Mouse (Mus musculus): ENCODE results near the gene A030005L19Rik. TPM values are rescaled to one million over a fixed set of nuclear protein-coding genes. Genes with fewer than 3 reads are reported as not detected.

The A030005L19Rik gene
- polyA plus RNA-seq (2014; fragmentation: Illumina TruSeq; extraction: RNeasy Lipid Tissue Mini Kit (QIAGEN cat#74804); ENCODE audit: low replicate concordance): 3.6 TPM

DNA sequence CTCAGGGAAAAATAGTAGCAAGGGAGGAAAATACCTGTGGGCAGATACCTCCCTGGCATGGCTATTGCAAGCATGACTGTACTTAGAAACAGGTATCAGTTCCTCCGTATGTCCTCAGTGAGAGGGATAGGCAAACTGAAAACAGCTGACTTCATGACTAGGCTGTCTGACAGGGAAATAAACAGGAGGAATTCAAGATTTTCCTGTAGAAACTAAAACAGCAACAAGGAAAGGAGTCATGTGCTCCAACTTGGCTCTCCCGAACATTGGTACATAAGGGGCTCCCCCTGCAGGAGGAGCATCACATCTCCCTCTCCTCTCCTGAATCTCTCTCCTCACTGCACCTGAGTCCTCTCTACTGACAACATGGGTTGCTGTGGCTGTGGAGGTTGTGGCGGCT is at the start of gene A030005L19Rik:
Gene A030005L19Rik (plus strand): TSS at position 301 of the 400 bp plus-strand sequence.

DNA sequence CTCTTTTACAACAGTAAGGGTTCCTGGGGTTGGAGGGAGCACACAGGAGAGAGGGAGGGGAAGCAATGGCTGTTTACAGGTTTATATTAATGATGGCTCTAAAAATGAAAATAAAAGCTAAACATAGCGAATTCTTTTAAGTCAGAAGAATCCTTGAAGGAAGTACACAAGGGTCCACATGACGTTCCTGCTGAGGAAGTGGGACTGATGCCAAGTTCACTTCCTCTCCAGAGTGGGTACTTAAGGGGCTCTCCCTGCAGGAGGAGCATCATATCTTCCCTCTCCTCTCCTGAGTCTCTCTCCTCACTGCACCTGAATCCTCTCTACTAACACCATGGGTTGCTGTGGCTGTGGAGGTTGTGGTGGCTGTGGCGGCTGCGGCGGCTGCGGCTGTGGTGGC is 11.5 kb downstream of the A030005L19Rik start, which contains the start of gene A030014E15Rik:
Gene A030014E15Rik (plus strand): TSS at position 268 of the 400 bp plus-strand sequence.

DNA sequence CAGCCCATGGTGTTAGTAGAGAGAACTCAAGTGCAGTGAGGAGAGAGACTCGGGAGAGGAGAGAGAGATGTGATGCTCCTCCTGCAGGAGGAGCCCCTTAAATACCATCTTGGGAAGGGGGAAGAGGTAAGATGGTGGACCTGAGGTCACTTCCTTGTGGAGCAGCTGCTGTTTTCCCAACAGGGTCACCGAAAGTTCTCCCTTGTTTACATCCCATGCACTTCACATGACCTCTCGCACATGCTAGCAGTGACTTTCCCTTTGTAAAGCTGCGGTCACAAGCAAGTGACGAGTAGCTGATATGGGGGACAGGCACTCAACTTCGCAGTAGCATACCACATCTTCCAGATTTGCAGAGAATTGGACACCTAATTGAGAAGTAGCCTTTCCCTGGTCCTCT is 18.2 kb downstream of the A030005L19Rik start, which contains the start of gene Gm6217:
Gene Gm6217 (minus strand): TSS at position 74 of the 400 bp plus-strand sequence.

DNA sequence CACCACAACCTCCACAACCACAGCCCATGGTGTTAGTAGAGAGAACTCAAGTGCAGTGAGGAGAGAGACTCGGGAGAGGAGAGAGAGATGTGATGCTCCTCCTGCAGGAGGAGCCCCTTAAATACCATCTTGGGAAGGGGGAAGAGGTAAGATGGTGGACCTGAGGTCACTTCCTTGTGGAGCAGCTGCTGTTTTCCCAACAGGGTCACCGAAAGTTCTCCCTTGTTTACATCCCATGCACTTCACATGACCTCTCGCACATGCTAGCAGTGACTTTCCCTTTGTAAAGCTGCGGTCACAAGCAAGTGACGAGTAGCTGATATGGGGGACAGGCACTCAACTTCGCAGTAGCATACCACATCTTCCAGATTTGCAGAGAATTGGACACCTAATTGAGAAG is 30.2 kb downstream of the A030005L19Rik start, which contains the start of gene A030003K21Rik:
Gene A030003K21Rik (minus strand): TSS at position 94 of the 400 bp plus-strand sequence.

GRCm38 (mm10) chr1:82955913-82956312 is 42.8 kb downstream of the A030005L19Rik start, which contains the start of gene Gm7544:
Gm7544 (minus strand) TSS chr1:82956013.

GRCm38 (mm10) chr1:82959870-82960385 is 46.8 kb downstream of the A030005L19Rik start, which contains the start of gene Gm47955:
Gm47955 (plus strand) TSS chr1:82960286.

Other genes with a start within 250 kb of the A030005L19Rik start
- 215 TPM for gene Mff, start 188.4 kb upstream of the A030005L19Rik start, polyA plus RNA-seq (2014; fragmentation: Illumina TruSeq; extraction: RNeasy Lipid Tissue Mini Kit (QIAGEN cat#74804); ENCODE audit: low replicate concordance)
- 1,040 TPM for gene Tm4sf20, start 144.9 kb upstream of the A030005L19Rik start, polyA plus RNA-seq (2014; fragmentation: Illumina TruSeq; extraction: RNeasy Lipid Tissue Mini Kit (QIAGEN cat#74804); ENCODE audit: low replicate concordance)
- gene Gm47791, start 142.1 kb upstream of the A030005L19Rik start, polyA plus RNA-seq (2014; fragmentation: Illumina TruSeq; extraction: RNeasy Lipid Tissue Mini Kit (QIAGEN cat#74804); ENCODE audit: low replicate concordance): not detected
- gene Agfg1, start 73.8 kb upstream of the A030005L19Rik start, polyA plus RNA-seq (2014; fragmentation: Illumina TruSeq; extraction: RNeasy Lipid Tissue Mini Kit (QIAGEN cat#74804); ENCODE audit: low replicate concordance): 110 TPM
- gene A030014E15Rik, start 11.6 kb downstream of the A030005L19Rik start, polyA plus RNA-seq (2014; fragmentation: Illumina TruSeq; extraction: RNeasy Lipid Tissue Mini Kit (QIAGEN cat#74804); ENCODE audit: low replicate concordance): not detected
- not detected for gene Gm6217, start 18.1 kb downstream of the A030005L19Rik start, polyA plus RNA-seq (2014; fragmentation: Illumina TruSeq; extraction: RNeasy Lipid Tissue Mini Kit (QIAGEN cat#74804); ENCODE audit: low replicate concordance)
- not detected for gene A030003K21Rik, start 30.1 kb downstream of the A030005L19Rik start, polyA plus RNA-seq (2014; fragmentation: Illumina TruSeq; extraction: RNeasy Lipid Tissue Mini Kit (QIAGEN cat#74804); ENCODE audit: low replicate concordance)
- gene Gm7544, start 42.7 kb downstream of the A030005L19Rik start, polyA plus RNA-seq (2014; fragmentation: Illumina TruSeq; extraction: RNeasy Lipid Tissue Mini Kit (QIAGEN cat#74804); ENCODE audit: low replicate concordance): not detected
- gene Gm47955, start 47.0 kb downstream of the A030005L19Rik start, polyA plus RNA-seq (2014; fragmentation: Illumina TruSeq; extraction: RNeasy Lipid Tissue Mini Kit (QIAGEN cat#74804); ENCODE audit: low replicate concordance): not detected
- gene Gm47959, start 87.2 kb downstream of the A030005L19Rik start, polyA plus RNA-seq (2014; fragmentation: Illumina TruSeq; extraction: RNeasy Lipid Tissue Mini Kit (QIAGEN cat#74804); ENCODE audit: low replicate concordance): not detected
- 37.9 TPM for gene Slc19a3, start 125.1 kb downstream of the A030005L19Rik start, polyA plus RNA-seq (2014; fragmentation: Illumina TruSeq; extraction: RNeasy Lipid Tissue Mini Kit (QIAGEN cat#74804); ENCODE audit: low replicate concordance)
- gene Krtap28-10, start 129.2 kb downstream of the A030005L19Rik start, polyA plus RNA-seq (2014; fragmentation: Illumina TruSeq; extraction: RNeasy Lipid Tissue Mini Kit (QIAGEN cat#74804); ENCODE audit: low replicate concordance): not detected
- gene Gm47969, start 131.6 kb downstream of the A030005L19Rik start, polyA plus RNA-seq (2014; fragmentation: Illumina TruSeq; extraction: RNeasy Lipid Tissue Mini Kit (QIAGEN cat#74804); ENCODE audit: low replicate concordance): not detected
- gene A030005K14Rik, start 146.1 kb downstream of the A030005L19Rik start, polyA plus RNA-seq (2014; fragmentation: Illumina TruSeq; extraction: RNeasy Lipid Tissue Mini Kit (QIAGEN cat#74804); ENCODE audit: low replicate concordance): not detected
- gene Krtap28-13, start 147.6 kb downstream of the A030005L19Rik start, polyA plus RNA-seq (2014; fragmentation: Illumina TruSeq; extraction: RNeasy Lipid Tissue Mini Kit (QIAGEN cat#74804); ENCODE audit: low replicate concordance): not detected
- gene Ccl20, start 203.4 kb downstream of the A030005L19Rik start, polyA plus RNA-seq (2014; fragmentation: Illumina TruSeq; extraction: RNeasy Lipid Tissue Mini Kit (QIAGEN cat#74804); ENCODE audit: low replicate concordance): 13.9 TPM
- gene Daw1, start 246.4 kb downstream of the A030005L19Rik start, polyA plus RNA-seq (2014; fragmentation: Illumina TruSeq; extraction: RNeasy Lipid Tissue Mini Kit (QIAGEN cat#74804); ENCODE audit: low replicate concordance): not detected